Mouse (Mus musculus): ENCODE data around the gene Ehmt1. TPM values are rescaled to one million over a fixed set of nuclear protein-coding genes. Genes with fewer than 3 reads are reported as not detected.

Ehmt1 gene
- polyA plus RNA-seq, 1 experiment from 2014 or later = 119 TPM

DNA sequence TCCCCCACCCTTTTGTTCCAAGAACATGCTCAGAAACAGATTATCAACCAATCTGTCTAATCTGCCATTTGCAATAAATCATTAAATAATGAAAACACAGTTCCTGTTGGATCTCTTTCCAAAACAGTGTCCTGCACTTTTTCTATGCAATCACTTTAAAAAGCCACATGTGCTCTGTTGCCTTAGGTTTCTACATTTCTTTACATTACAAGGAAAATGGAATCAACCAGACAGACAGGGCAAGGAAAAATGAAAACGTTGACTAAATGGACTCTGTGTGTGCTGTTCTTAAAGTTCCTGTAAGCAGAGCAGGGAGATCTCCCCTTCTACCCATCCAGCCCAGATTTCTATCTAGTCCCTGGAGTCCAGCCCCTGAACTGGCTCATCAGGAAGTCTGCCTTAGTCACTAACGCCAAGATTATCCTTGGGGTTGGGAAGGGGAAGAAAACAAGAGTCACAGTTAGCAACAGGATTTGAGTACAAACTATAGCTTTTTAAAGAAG is 13.7 kb downstream of the Ehmt1 start:
- no peaks in the 10 kb centered on the region for H3K9me3 ChIP-seq
- no peak overlapping the region for H3K9ac ChIP-seq
- 44% methylated on average over 2 of the region's 2 CpGs for WGBS
- H3K4me1 ChIP-seq = peaks cover 18% of the 10 kb centered on the region
- H3K27me3 ChIP-seq = no peaks in the 10 kb centered on the region
- ATAC-seq (ENCODE audit: low FRiP score, low read depth) = no peak
- peaks cover 4% of the 10 kb centered on the region; the same call in 1 of the 2 replicates for H3K36me3 ChIP-seq
- H3K27ac ChIP-seq = peak overlapping the region; percentile 28; the same call in 1 of the 2 replicates
- H3K4me3 ChIP-seq = no peak overlapping the region
- H3K4me2 ChIP-seq (replicated peaks) = no peak overlapping the region

DNA sequence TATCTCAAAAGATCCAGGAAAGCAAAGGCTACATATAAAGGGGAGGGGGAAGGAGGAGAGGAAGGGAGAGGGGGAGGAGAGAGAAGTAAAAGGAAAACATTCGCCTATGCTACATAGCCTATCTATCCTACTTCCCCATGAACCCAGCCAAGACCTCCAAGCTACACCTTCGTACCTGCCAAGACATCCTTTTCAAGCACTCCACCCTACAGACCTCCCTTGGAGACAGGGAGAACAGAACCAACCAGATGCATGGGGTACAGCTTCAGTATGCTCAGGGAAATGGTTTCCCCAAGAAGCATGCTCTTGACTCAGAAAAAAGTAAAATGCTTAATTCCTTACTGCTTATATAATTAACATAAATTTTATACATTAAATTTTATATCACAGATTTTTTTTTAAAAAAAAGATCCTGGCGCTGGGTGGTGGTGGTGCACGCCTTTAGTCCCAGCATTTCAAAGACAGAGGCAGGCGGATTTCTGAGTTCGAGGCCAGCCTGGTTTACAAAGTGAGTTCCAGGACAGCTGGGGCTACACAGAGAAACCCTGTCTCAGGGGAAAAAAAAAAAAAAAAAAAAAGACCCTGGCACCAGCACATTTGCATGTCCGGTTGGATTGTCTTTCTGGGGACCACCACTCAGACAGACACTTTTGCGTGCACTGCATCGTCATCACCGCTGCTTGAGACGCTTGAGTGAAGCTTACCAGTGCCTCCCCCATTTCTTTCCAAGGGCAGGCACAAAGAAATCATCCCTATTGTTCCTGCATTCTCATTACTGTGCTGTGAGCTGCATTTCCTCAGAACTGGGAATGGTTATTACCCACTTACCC is 14.4 kb downstream of the Ehmt1 start:
- Histone ChIP-seq H3K4me3 (no peak overlapping the region), H3K9me3 (no peaks in the 10 kb centered on the region), H3K9ac (no peak overlapping the region), H3K36me3 (peaks cover 2% of the 10 kb centered on the region; the same call in 1 of the 2 replicates), H3K4me1 (peaks cover 18% of the 10 kb centered on the region), H3K27me3 (no peaks in the 10 kb centered on the region), H3K4me2 (replicated peaks) (no peak overlapping the region), H3K27ac (no peak overlapping the region)
- ATAC-seq (ENCODE audit: low FRiP score, low read depth) = no peak
- 88% methylated on average over 11 of the region's 11 CpGs for WGBS

DNA sequence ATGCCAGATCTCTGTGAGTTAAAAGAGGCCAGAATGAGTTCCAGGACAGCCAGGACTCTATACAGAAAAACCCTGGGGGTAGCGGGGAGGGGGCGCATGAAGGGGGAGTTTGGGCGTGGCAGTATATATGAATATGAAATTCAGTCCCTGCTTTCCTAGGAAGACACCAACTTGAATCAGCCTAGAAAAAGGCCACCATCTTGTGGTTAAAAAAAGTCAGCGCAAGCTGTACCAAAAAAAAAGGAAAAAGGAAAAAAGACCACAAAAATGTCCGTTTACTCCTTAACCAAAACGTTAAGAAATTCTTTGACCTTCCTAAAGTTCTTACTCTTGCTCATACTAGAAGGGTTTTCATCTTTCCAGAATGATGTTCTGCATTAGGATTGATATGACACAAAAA is 16.4 kb downstream of the Ehmt1 start:
- H3K9me3 ChIP-seq = no peaks in the 10 kb centered on the region
- H3K4me2 ChIP-seq (replicated peaks) = no peak overlapping the region
- ATAC-seq (ENCODE audit: low FRiP score, low read depth) = no peak
- no peak overlapping the region for H3K27ac ChIP-seq
- H3K9ac ChIP-seq = no peak overlapping the region
- no peaks in the 10 kb centered on the region for H3K27me3 ChIP-seq
- H3K4me1 ChIP-seq = peaks cover 18% of the 10 kb centered on the region
- H3K4me3 ChIP-seq = no peak overlapping the region
- peaks cover 3% of the 10 kb centered on the region for H3K36me3 ChIP-seq
- WGBS = 86% methylated on average over 6 of the region's 6 CpGs

DNA sequence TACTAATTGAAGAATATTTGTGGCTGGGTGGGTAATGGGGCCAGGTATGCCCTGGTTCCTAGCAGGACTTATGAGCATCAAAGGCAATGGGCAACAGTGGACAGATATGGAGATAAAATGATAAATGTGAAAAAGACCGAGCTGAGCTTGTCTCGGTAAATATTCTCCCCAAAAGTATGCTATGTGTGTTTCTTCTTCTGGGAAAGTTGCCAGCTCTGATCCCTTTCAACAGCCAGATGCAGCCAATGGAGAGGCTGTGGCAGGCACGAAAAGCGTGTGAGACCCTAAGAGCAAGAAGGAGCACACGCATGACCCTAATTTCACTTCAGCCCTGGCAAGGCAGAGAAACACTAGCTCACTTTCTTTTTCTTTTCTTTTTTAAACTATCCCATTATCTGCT is 18.4 kb downstream of the Ehmt1 start:
- Histone ChIP-seq H3K36me3 (peaks cover 3% of the 10 kb centered on the region), H3K9ac (no peak overlapping the region), H3K27me3 (no peaks in the 10 kb centered on the region), H3K4me1 (peaks cover 11% of the 10 kb centered on the region), H3K4me3 (no peak overlapping the region), H3K4me2 (replicated peaks) (no peak overlapping the region), H3K9me3 (no peaks in the 10 kb centered on the region), H3K27ac (no peak overlapping the region)
- 64% methylated on average over 5 of the region's 5 CpGs for WGBS
- ATAC-seq (ENCODE audit: low FRiP score, low read depth) = no peak

DNA sequence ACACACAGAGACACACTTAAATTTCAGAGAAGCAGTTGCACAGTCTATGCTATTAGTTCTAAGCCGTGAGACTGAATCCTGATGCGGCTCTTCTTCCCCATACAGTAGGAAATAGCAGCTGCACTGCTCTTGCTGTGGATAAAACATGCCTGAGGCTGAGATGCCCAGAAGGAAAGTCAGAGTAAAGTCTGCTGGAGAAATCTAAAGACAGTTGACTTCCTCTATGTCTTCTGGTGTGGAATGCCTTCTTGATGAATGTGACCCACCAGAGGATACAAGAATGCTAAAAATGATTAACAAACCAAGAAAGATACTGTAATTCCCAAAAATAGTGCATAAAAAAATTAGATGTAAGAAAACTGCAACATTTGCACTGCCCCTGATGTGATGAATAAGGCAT is 20.1 kb downstream of the Ehmt1 start:
- Histone ChIP-seq H3K9ac (no peak overlapping the region), H3K4me2 (replicated peaks) (no peak overlapping the region), H3K36me3 (peaks cover 3% of the 10 kb centered on the region), H3K27me3 (no peaks in the 10 kb centered on the region), H3K9me3 (no peaks in the 10 kb centered on the region), H3K4me1 (peaks cover 8% of the 10 kb centered on the region; the same call in 1 of the 2 replicates), H3K27ac (no peak overlapping the region), H3K4me3 (no peak overlapping the region)
- 96% methylated on average over 2 of the region's 2 CpGs for WGBS
- no peak for ATAC-seq (ENCODE audit: low FRiP score, low read depth)

DNA sequence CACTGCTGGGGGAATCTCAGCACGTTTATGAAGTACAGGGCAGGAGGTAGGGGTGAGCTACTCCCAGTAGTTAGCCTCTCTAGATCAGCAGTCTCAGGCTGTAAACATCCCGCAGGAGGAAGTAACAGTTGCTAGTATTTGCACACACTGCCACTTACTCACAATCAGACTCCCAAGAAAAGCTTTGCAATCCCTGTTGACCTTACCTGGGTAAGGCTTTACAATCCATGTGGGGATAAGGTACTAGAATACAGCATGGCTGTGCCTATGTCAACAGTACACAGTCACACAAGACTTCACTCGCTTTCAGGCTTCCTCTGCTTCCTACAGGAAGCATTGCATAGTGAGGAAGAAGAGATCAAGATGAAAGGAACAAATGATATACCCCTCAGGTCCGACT is 22.7 kb downstream of the Ehmt1 start:
- no peaks in the 10 kb centered on the region for H3K9me3 ChIP-seq
- no peaks in the 10 kb centered on the region for H3K27me3 ChIP-seq
- no peak overlapping the region for H3K4me3 ChIP-seq
- WGBS = 89% methylated on average over 4 of the region's 4 CpGs
- peaks cover 8% of the 10 kb centered on the region; the same call in 1 of the 2 replicates for H3K4me1 ChIP-seq
- ATAC-seq (ENCODE audit: low FRiP score, low read depth) = no peak
- no peak overlapping the region for H3K9ac ChIP-seq
- H3K27ac ChIP-seq = no peak overlapping the region
- peaks cover 6% of the 10 kb centered on the region for H3K36me3 ChIP-seq
- H3K4me2 ChIP-seq (replicated peaks) = no peak overlapping the region

DNA sequence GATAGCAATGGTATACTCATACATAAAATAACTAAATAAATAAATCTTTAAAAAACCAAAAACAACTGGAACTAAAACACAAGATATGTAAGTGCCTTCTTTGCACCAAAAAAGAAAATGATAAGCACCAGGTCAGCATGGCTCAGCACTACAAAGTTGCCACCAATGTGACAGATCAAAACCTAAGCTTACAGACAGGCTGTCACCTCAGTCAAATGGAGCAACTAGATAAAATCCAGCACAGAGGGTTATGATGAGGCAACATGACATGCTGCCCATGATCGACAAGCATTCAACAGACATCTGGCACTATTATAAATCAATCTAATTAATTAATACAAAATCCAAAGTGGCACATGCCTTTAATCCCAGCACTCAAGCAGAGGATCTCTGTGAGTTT is 25.2 kb downstream of the Ehmt1 start:
- Histone ChIP-seq H3K36me3 (peaks cover 5% of the 10 kb centered on the region; the same call in 1 of the 2 replicates), H3K4me2 (replicated peaks) (no peak overlapping the region), H3K4me1 (no peaks in the 10 kb centered on the region), H3K9me3 (no peaks in the 10 kb centered on the region), H3K4me3 (no peak overlapping the region), H3K27me3 (no peaks in the 10 kb centered on the region), H3K9ac (no peak overlapping the region), H3K27ac (no peak overlapping the region)
- 89% methylated on average over 1 of the region's 1 CpGs for WGBS
- ATAC-seq (ENCODE audit: low FRiP score, low read depth) = no peak

DNA sequence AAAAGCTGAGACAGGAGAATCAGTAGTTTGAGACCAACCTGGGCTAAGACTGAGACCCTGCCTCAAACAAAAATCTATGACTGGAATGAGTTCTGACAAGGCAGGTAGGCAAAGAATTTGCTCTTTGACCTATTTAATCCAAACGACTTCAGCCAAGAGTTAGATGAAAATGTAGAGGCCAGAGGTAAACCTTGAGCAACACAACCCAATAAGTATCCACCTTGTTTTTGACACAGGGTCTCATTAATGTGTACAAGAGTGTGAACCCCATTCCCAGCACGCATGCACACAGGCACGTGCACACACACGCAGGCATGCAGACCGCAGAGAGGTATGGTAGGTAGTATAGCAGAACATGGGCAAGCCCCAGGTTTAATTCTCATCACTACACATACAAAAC is 27.1 kb downstream of the Ehmt1 start:
- no peak overlapping the region for H3K4me2 ChIP-seq (replicated peaks)
- no peaks in the 10 kb centered on the region for H3K9me3 ChIP-seq
- H3K36me3 ChIP-seq = peaks cover 3% of the 10 kb centered on the region; the same call in 1 of the 2 replicates
- 90% methylated on average over 5 of the region's 5 CpGs for WGBS
- H3K4me1 ChIP-seq = no peaks in the 10 kb centered on the region
- no peak for ATAC-seq (ENCODE audit: low FRiP score, low read depth)
- no peak overlapping the region for H3K4me3 ChIP-seq
- H3K9ac ChIP-seq = no peak overlapping the region
- no peak overlapping the region for H3K27ac ChIP-seq
- H3K27me3 ChIP-seq = no peaks in the 10 kb centered on the region

DNA sequence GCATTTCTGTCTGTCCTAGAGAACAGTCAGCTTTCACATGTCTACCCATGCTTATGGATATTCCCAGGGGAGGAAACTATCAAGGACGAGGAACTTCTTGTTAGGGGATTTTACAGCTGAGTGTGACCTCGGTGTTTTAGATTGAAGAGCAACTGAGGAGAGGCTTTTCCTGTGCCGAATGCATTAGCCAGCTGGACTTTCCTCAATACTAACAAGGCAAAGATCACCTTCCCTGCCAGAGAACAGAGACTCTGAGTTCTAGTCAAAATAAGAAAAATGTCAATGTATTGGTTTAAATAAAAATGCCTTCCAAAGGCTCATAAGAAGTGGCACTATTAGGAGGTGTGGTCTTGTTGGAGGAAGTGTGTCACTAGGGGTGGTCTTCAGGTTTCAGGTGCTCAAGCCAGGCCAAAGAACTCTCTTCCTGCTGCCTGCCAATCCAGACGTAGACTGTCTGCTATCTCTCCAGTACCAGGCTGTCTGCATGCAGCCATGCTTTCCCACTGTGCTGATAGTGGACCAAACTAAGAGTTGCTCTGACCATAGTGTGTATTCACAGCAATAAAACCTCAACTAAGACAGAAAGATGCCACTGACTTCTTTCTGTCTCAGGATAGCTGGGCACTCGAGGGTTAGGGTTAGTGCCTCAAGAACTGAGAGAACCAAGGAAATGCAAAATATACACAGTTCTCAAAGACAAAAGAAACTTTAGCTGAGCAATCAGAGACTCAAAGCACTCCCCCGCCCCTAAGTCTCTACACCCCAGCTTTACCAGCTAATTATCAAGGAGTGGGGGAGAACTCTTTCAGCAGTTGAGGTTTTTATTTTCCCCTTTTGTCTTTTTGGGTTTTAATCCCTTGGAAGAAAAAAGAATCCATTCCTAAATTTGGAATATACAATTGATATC is 28.6 kb downstream of the Ehmt1 start:
- H3K9ac ChIP-seq = no peak overlapping the region
- no peaks in the 10 kb centered on the region for H3K4me1 ChIP-seq
- H3K27ac ChIP-seq = no peak overlapping the region
- 73% methylated on average over 6 of the region's 6 CpGs for WGBS
- no peaks in the 10 kb centered on the region for H3K9me3 ChIP-seq
- no peaks in the 10 kb centered on the region for H3K27me3 ChIP-seq
- no peak for ATAC-seq (ENCODE audit: low FRiP score, low read depth)
- no peak overlapping the region for H3K4me3 ChIP-seq
- no peak overlapping the region for H3K4me2 ChIP-seq (replicated peaks)
- H3K36me3 ChIP-seq = peaks cover 13% of the 10 kb centered on the region

DNA sequence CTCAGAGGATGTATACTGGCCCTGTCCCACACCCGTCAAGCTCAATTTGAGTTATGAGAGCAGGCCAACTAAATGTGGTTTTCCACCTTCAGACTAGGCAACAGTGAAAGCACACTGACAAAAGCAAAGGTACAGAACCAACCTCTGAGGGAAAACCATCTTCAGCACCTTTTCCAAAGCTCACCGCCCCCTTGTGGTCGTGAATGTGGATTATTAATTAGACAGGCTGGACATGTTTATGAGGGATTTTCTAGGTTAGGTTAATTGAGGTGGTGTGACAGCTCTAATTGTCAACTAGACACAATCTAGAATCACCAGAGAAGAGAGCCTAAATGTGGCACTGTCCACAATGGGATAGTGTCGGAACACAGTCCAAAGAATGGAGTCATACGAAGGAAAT is 30.5 kb downstream of the Ehmt1 start:
- WGBS = 84% methylated on average over 5 of the region's 5 CpGs
- Histone ChIP-seq H3K4me2 (replicated peaks) (no peak overlapping the region), H3K9me3 (no peaks in the 10 kb centered on the region), H3K4me1 (no peaks in the 10 kb centered on the region), H3K4me3 (no peak overlapping the region), H3K27ac (no peak overlapping the region), H3K9ac (no peak overlapping the region), H3K27me3 (no peaks in the 10 kb centered on the region), H3K36me3 (peaks cover 21% of the 10 kb centered on the region)
- no peak for ATAC-seq (ENCODE audit: low FRiP score, low read depth)

DNA sequence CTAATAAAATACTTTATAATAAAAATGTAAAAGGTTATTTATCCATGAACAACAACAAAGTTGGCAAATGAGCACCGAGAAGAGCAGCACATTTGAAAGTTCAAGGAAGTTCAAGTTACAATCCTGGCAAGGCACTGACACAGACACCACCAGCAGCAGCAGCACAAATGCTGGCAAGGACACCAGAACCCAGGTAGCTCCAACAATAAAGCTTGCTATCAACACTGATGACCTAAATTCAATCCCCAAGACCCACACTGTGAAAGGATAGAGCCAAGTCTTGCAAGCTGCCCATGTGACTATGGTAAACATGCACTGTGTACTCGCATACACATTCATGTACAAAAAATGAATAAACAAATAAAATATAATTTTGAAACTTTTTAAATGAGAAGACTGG is 38.7 kb downstream of the Ehmt1 start:
- Histone ChIP-seq H3K4me1 (no peaks in the 10 kb centered on the region), H3K27me3 (no peaks in the 10 kb centered on the region), H3K27ac (no peak overlapping the region), H3K9me3 (no peaks in the 10 kb centered on the region), H3K9ac (no peak overlapping the region), H3K4me3 (no peak overlapping the region), H3K4me2 (replicated peaks) (no peak overlapping the region), H3K36me3 (peaks cover 60% of the 10 kb centered on the region)
- WGBS = 89% methylated on average over 2 of the region's 2 CpGs
- no peak for ATAC-seq (ENCODE audit: low FRiP score, low read depth)

DNA sequence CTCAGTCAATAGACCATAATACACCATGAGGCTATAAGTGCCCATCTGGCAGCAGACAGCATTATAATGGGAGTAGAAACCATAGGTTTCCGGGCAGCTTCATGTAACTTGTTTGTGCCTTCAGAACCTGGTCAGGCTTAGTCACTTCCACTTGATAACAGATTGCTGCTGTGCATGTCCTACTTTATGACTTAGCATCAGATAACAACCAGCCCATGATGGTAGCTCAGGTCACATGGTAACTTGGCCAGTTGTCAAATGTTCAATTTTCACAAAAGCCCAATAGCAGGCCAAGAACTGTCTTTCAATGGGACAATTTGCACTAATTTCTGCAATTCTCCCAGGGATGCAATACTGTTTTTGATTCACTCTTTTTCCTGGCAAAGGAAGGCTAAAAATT is 48.5 kb downstream of the Ehmt1 start:
- no peak for ATAC-seq (ENCODE audit: low FRiP score, low read depth)
- H3K9ac ChIP-seq = no peak overlapping the region
- H3K27ac ChIP-seq = no peak overlapping the region
- H3K4me1 ChIP-seq = no peaks in the 10 kb centered on the region
- WGBS = 97% methylated on average over 1 of the region's 1 CpGs
- no peaks in the 10 kb centered on the region for H3K9me3 ChIP-seq
- no peak overlapping the region for H3K4me2 ChIP-seq (replicated peaks)
- no peaks in the 10 kb centered on the region for H3K27me3 ChIP-seq
- no peak overlapping the region for H3K4me3 ChIP-seq
- peaks cover 68% of the 10 kb centered on the region for H3K36me3 ChIP-seq

All from limb, embryonic 13.5 days (tissue).